Mouse (Mus musculus): ENCODE measurements around the gene Pigm.

DNA sequence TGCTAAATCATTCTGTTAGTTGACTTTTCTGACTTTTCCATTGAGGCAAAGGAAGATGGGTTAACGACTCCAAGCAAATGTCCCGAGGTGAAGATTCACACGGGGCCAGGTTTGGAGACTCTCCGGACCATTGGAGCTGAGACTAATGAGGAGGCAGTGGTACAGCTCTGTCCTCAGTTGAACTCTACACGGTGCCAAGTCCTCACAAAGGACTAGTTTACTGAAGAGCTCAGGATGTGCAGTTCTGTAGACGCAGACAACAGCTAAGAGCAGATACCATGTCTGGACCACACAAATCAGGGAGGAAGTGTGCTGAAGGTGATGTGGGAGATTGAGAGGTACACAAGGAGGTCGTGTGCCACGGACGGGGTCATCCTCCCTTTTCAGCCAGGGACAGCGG, 18.0 kb upstream of the Pigm start:
- TF ChIP-seq CTCF (IDR thresholded peaks at IDR 0.05; ENCODE audit: low read depth, low read length) (no peak), POLR2A (IDR thresholded peaks at IDR 0.05; ENCODE audit: borderline replicate concordance, low read depth, low read length) (no peak)
